7 mouse cellular contexts compared by ENCODE assay signal in genomic region chr7:4516332-4517050, GRCm38 (mm10). TPM values are rescaled to one million over a fixed set of nuclear protein-coding genes. Genes with fewer than 3 reads are reported as not detected.
DNase-seq lines count a peak whose midpoint lies in the region; ATAC-seq lines count a peak whose summit lies in the region.

Gene Tnnt1 (minus strand): TSS chr7:4516382.

- peak within 1 kb of the TSS; percentile 72 for H3K27ac ChIP-seq in midbrain, embryonic 10.5 days (replicated peaks)
- H3K27ac ChIP-seq in midbrain, embryonic 15.5 days: no peak within 1 kb of the TSS
- H3K27ac ChIP-seq in forebrain, embryonic 13.5 days: no peak within 1 kb of the TSS
- H3K27ac ChIP-seq in stomach, embryonic 15.5 days: peak within 1 kb of the TSS; percentile 73; the same call in 1 of the 2 replicates

- H3K4me3 ChIP-seq in midbrain, embryonic 10.5 days: no peak within 1 kb of the TSS
- no peak within 1 kb of the TSS for H3K4me3 ChIP-seq in midbrain, embryonic 15.5 days
- H3K4me3 ChIP-seq in forebrain, embryonic 13.5 days: no peak within 1 kb of the TSS
- H3K4me3 ChIP-seq in stomach, embryonic 15.5 days (replicated peaks): no peak within 1 kb of the TSS

- H3K9ac ChIP-seq in midbrain, embryonic 15.5 days: no peak within 1 kb of the TSS
- H3K9ac ChIP-seq in forebrain, embryonic 13.5 days: 0 out of 2 replicates have a peak within 1 kb of the TSS, but pooled peaks have one; percentile 5
- H3K9ac ChIP-seq in stomach, embryonic 15.5 days: no peak within 1 kb of the TSS

- DNase-seq in midbrain, embryonic 10.5 days (ENCODE audit: low spot score): no peak
- peak in 1 of 2 experiments; percentile 59 for DNase-seq in heart, postnatal 14 days
- DNase-seq in left cerebral cortex, adult 8-10 months (ENCODE audit: low spot score in 2 of 2): no peak
- no peak for DNase-seq in kidney, postnatal 10 days

- intact Hi-C loops in heart, postnatal 14 days (cut with DNase I): no loop called here

- peaks cover 43% of the 10 kb centered on the region for H3K4me1 ChIP-seq in midbrain, embryonic 10.5 days
- H3K4me1 ChIP-seq in midbrain, embryonic 15.5 days: peaks cover 6% of the 10 kb centered on the region; the same call in 1 of the 2 replicates
- H3K4me1 ChIP-seq in forebrain, embryonic 13.5 days: peaks cover 23% of the 10 kb centered on the region
- peaks cover 19% of the 10 kb centered on the region for H3K4me1 ChIP-seq in stomach, embryonic 15.5 days

- no peak within 1 kb of the TSS for H3K4me2 ChIP-seq in midbrain, embryonic 15.5 days
- no peak within 1 kb of the TSS for H3K4me2 ChIP-seq in forebrain, embryonic 13.5 days
- H3K4me2 ChIP-seq in stomach, embryonic 15.5 days: no peak within 1 kb of the TSS

- 22% methylated on average over 4 of the region's 4 CpGs for WGBS in midbrain, embryonic 10.5 days
- WGBS in midbrain, embryonic 15.5 days: 26% methylated on average over 4 of the region's 4 CpGs
- 18% methylated on average over 4 of the region's 4 CpGs for WGBS in forebrain, embryonic 13.5 days
- 21% methylated on average over 4 of the region's 4 CpGs for WGBS in stomach, embryonic 15.5 days

- peaks cover 22% of the 10 kb centered on the region for H3K27me3 ChIP-seq in midbrain, embryonic 10.5 days (ENCODE audit: low read depth, poor library complexity, severe bottlenecking)
- peaks cover 7% of the 10 kb centered on the region; the same call in 1 of the 2 replicates for H3K27me3 ChIP-seq in midbrain, embryonic 15.5 days (replicated peaks)
- H3K27me3 ChIP-seq in forebrain, embryonic 13.5 days: peaks cover 11% of the 10 kb centered on the region
- no peaks in the 10 kb centered on the region for H3K27me3 ChIP-seq in stomach, embryonic 15.5 days (replicated peaks)

- H3K36me3 ChIP-seq in midbrain, embryonic 10.5 days: no peaks in the 10 kb centered on the region
- no peaks in the 10 kb centered on the region for H3K36me3 ChIP-seq in midbrain, embryonic 15.5 days (replicated peaks)
- H3K36me3 ChIP-seq in forebrain, embryonic 13.5 days (ENCODE audit: poor library complexity, severe bottlenecking): no peaks in the 10 kb centered on the region
- no peaks in the 10 kb centered on the region for H3K36me3 ChIP-seq in stomach, embryonic 15.5 days

- ATAC-seq in midbrain, embryonic 15.5 days (replicated peaks): no peak
- no peak for ATAC-seq in forebrain, embryonic 13.5 days
- ATAC-seq in stomach, embryonic 15.5 days (ENCODE audit: insufficient read depth, low FRiP score, low read depth): no peak

- no peaks in the 10 kb centered on the region for H3K9me3 ChIP-seq in midbrain, embryonic 10.5 days (replicated peaks)
- no peaks in the 10 kb centered on the region for H3K9me3 ChIP-seq in midbrain, embryonic 15.5 days
- H3K9me3 ChIP-seq in forebrain, embryonic 13.5 days (replicated peaks): no peaks in the 10 kb centered on the region
- H3K9me3 ChIP-seq in stomach, embryonic 15.5 days: no peaks in the 10 kb centered on the region

RNA-seq across cellular contexts. Expression of gene Tnnt1, which starts in this region (rescaled TPM):
- 4.7 and 6.0 TPM in 2 replicates for polyA plus RNA-seq in midbrain, embryonic 10.5 days (2016; fragmentation: Nextera tagmentation; extraction: Ambion mirVana)
- 4.1 and 4.3 TPM in 2 replicates for polyA plus RNA-seq in midbrain, embryonic 15.5 days (2015; fragmentation: Nextera tagmentation; extraction: Ambion mirVana)
- 3.9 and 5.7 TPM in 2 replicates for polyA plus RNA-seq in forebrain, embryonic 13.5 days (2015; fragmentation: Nextera tagmentation; extraction: Ambion mirVana)
- 10 to 100 TPM; 25.4 to 33.6 TPM for total RNA-seq in heart, postnatal 14 days (2021)
- polyA plus RNA-seq in stomach, embryonic 15.5 days (2015; fragmentation: Nextera tagmentation; extraction: Ambion mirVana): 25.5 and 33.1 TPM in 2 replicates
- total RNA-seq in left cerebral cortex, adult 8-10 months (2022): 10 to 100 TPM in 1 of 4 experiments, 1 to 10 TPM in 3; 7.5 to 10.9 (median 8.2) TPM

Comparison
In these comparisons a context has a peak if more than half of its experiments do, and no peak if none do; other contexts are left out.
1. H3K27ac ChIP-seq: peak in midbrain, embryonic 10.5 days (single experiment) and stomach, embryonic 15.5 days (single experiment); none in midbrain, embryonic 15.5 days (single experiment) and forebrain, embryonic 13.5 days (single experiment).